Mouse (Mus musculus) brain, embryonic 14.5 days (tissue): ENCODE results near the gene Gnaq.

Experiments used
- CTCF ChIP-seq: fragments of 200-500 bp; IDR thresholded peaks from 2 replicates; pipeline ENCODE4 v1.5.1; 2012; ENCODE audit warnings: inconsistent platforms, mild to moderate bottlenecking, moderate library complexity, borderline replicate concordance; ENCODE audit not compliant: insufficient read depth, insufficient read length; ENCODE audit errors: extremely low read depth
- POLR2A ChIP-seq: fragments of 200-500 bp; IDR thresholded peaks from 2 replicates; pipeline ENCODE4 v1.6.1; 2012; ENCODE audit warnings: mild to moderate bottlenecking, inconsistent platforms, borderline replicate concordance; ENCODE audit not compliant: poor library complexity, insufficient read depth, insufficient read length, severe bottlenecking; ENCODE audit errors: extremely low read depth

DNA sequence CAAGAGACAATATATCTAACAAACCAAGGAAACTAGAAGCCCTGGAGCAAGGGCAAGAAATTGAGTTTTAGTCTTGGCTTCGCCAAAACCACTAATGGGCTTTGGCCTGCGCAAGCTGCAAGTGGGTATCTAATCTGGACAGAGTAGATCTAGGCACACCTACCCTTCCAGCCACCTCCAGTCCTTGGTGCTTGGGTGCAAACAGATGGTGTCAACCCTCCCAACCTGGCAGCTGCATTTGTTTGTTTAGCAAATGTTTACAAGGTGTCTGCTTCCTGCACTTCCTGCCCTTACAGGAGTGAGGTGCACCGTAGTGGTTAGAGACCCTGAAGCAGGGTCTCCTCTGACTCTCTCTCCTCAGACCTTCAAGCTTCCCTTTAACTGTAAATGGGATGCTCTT lies 225.5 kb downstream of the Gnaq start:
- TF ChIP-seq CTCF (no peak), POLR2A (no peak)
